Mouse (Mus musculus) forebrain, embryonic 11.5 days (tissue): ENCODE measurements around the gene Pibf1. TPM values are rescaled to one million over a fixed set of nuclear protein-coding genes. Genes with fewer than 3 reads are reported as not detected.

ENCODE experiments used
- ATAC-seq: fragments of 200-750 bp; cut with Nextera tagmentation; replicated peaks from 2 replicates; pipeline ENCODE4 v1.8.0; 2017; ENCODE audit warnings: moderate TSS enrichment; ENCODE audit not compliant: low FRiP score
- DNase-seq: peaks from one replicate; pipeline ENCODE4 v3.0.0-alpha.2; 2017; ENCODE audit warnings: low spot score
- H3K27ac ChIP-seq: fragments of 300-500 bp; sonication (generic); 2 replicates; pipeline ENCODE4 v1.5.1; 2014; ENCODE audit warnings: low read depth, low read length
- H3K27me3 ChIP-seq: fragments of 300-500 bp; sonication (generic); 2 replicates; pipeline ENCODE4 v1.6.1; 2014; ENCODE audit warnings: mild to moderate bottlenecking, low read length, mixed read lengths; ENCODE audit not compliant: control insufficient read depth, insufficient read depth
- H3K36me3 ChIP-seq: fragments of 300-500 bp; sonication (generic); 2 replicates; pipeline ENCODE4 v1.6.1; 2014; ENCODE audit warnings: mild to moderate bottlenecking, low read length, moderate library complexity, mixed read lengths; ENCODE audit not compliant: control insufficient read depth, insufficient read depth
- H3K4me1 ChIP-seq: fragments of 300-500 bp; sonication (generic); replicated peaks from 2 replicates; pipeline ENCODE4 v1.6.1; 2014; ENCODE audit warnings: low read length, mixed read lengths; ENCODE audit not compliant: control insufficient read depth, insufficient read depth
- H3K4me2 ChIP-seq: fragments of 300-500 bp; sonication (generic); 2 replicates; pipeline ENCODE4 v1.6.1; 2014; ENCODE audit warnings: low read depth, mild to moderate bottlenecking, low read length, moderate library complexity, mixed read lengths; ENCODE audit not compliant: severe bottlenecking
- H3K4me3 ChIP-seq: fragments of 300-500 bp; sonication (generic); 2 replicates; pipeline ENCODE4 v1.5.1; 2014; ENCODE audit warnings: low read depth, low read length
- H3K9ac ChIP-seq: fragments of 300-500 bp; sonication (generic); 2 replicates; pipeline ENCODE4 v1.6.1; 2014; ENCODE audit warnings: low read length
- H3K9me3 ChIP-seq: fragments of 300-500 bp; sonication (generic); 2 replicates; pipeline ENCODE4 v1.6.1; 2016; ENCODE audit warnings: low read length, mixed read lengths; ENCODE audit not compliant: control insufficient read depth
- WGBS: fragments of 180-500 bp; shearing (Covaris S2); extraction: QIAGEN DNeasy Blood & Tissue Kit; methylation state at CpG from one replicate; pipeline ENCODE4 v1.1.7; 2014; 5-methylcytosine and 5-hydroxymethylcytosine counted together
- polyA plus RNA-seq: library from polyadenylated mRNA; unstranded; fragments of >200 nt; fragmentation: Nextera tagmentation; extraction: Ambion mirVana; gene quantifications from 2 replicates; pipeline ENCODE4 v1.2.1, GENCODE M21; 2014

Pibf1 gene
- polyA plus RNA-seq, 1 experiment from 2014 or later: 26.3 TPM

DNA sequence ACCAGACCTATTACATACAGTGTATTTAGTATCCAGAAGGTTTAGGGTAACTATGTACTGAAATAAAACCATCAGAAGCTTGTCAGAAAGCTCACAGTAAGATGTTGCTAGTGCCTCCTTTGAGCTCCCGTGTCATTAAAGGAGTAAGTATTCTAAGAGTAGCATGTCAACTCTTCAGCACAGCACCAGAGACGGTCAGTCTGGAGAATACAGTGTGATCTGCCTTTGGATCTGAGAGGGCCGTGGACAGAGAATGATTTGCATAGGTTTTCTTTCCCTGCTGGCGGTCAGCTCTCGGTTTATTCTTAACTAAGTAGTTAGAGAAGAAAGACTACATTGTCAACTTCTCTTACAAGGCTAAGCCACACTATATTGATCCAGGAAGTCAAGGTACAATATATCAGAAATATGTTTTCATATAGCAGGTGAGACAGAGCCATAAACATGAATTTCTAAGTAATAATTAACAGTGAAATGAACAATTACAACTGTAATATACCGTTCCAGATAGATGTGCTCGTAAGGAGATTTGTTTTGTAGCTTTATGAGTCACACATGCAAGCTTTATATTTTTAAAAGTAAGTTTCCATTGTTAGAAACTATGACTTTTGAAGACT lies 119.3 kb downstream of the Pibf1 start:
- WGBS: 86% methylated on average over 7 of the region's 7 CpGs
- no peaks in the 10 kb centered on the region for H3K9me3 ChIP-seq
- H3K27me3 ChIP-seq: no peaks in the 10 kb centered on the region
- H3K4me2 ChIP-seq: no peak overlapping the region
- H3K27ac ChIP-seq: no peak overlapping the region
- no peaks in the 10 kb centered on the region for H3K4me1 ChIP-seq
- no peak overlapping the region for H3K4me3 ChIP-seq
- ATAC-seq: no peak
- H3K9ac ChIP-seq: no peak overlapping the region
- DNase-seq: no peak
- no peaks in the 10 kb centered on the region for H3K36me3 ChIP-seq

DNA sequence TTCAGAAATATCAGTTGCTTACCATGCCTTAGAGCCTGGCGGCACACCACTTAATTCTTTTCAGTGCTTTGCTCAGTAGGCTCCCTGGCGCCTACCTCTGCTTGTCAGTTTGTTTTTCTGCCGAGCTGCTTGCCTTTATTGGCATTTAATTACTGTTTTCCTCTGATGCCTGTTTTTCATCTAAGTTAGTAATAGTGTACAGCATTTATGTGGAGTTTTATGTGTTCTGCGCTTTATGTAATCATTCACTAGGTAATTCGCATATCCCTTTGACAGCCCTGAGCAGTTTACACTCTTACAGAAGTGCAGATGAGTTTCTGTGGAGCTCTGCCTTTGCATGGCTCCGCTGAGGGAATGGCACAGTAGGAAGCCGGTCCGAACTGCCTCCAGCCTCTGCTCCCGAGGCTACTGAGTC lies 120.5 kb downstream of the Pibf1 start:
- Histone ChIP-seq H3K27me3 (no peaks in the 10 kb centered on the region), H3K4me3 (no peak overlapping the region), H3K36me3 (no peaks in the 10 kb centered on the region), H3K9ac (no peak overlapping the region), H3K9me3 (no peaks in the 10 kb centered on the region), H3K27ac (no peak overlapping the region), H3K4me2 (no peak overlapping the region), H3K4me1 (no peaks in the 10 kb centered on the region)
- no peak for ATAC-seq
- no peak for DNase-seq
- WGBS: 15% methylated on average over 9 of the region's 9 CpGs

DNA sequence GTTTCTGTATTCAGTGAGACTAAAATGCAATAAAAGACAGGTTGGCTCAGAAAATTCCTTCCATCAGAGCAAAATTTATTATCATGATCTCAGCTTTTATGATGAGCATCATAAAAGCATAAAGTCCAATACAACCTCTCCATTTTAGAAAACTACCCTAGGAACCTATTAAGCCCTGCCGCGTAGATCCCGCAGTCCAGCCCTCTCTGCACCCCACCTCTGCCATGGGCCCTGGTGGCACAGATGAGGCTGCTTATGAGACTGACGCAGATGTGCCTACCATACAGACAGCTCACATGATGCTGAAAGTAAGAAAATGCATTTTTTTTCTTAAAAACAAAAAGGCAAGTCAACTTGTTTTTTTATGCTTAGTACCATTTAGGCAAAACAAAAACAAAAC lies 126.7 kb downstream of the Pibf1 start:
- DNase-seq: no peak
- 97% methylated on average over 4 of the region's 4 CpGs for WGBS
- no peaks in the 10 kb centered on the region for H3K4me1 ChIP-seq
- no peak overlapping the region for H3K27ac ChIP-seq
- H3K4me2 ChIP-seq: no peak overlapping the region
- H3K36me3 ChIP-seq: no peaks in the 10 kb centered on the region
- no peak overlapping the region for H3K9ac ChIP-seq
- no peaks in the 10 kb centered on the region for H3K27me3 ChIP-seq
- H3K9me3 ChIP-seq: no peaks in the 10 kb centered on the region
- ATAC-seq: no peak
- H3K4me3 ChIP-seq: no peak overlapping the region

DNA sequence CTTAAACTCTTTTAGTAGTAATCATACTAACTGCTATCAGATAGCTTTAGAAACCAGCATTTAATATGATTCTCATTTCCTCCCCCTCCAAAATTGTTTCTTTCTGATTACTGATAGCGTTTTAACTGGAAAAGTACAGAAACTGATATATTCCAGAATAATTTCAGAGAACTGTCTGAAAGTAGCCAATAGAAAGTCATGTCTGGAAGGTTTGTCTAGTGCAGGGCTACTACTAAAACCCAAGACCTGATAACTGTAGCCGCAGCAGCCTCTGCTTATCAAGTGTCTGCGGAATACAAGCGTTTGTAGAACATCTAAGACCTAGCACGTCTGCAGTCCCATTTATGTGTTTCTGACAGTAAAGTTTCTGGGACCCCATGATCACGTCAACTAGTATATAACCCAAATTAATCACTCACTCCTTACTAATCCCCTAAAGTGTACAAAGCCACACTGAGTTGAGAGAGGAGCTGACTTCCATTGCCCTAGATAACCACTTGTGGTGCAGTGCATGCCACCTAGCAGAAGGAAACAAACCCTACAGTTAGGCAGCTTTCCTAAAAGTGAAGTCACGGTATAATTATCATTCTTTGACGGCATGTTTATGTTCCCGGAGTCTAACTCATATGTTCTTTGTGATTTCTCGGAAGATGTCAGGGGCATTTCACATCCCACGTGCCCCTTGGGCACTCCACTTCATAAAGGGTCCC lies 130.0 kb downstream of the Pibf1 start:
- no peaks in the 10 kb centered on the region for H3K9me3 ChIP-seq
- no peak overlapping the region for H3K4me3 ChIP-seq
- no peaks in the 10 kb centered on the region for H3K4me1 ChIP-seq
- H3K36me3 ChIP-seq: no peaks in the 10 kb centered on the region
- H3K27ac ChIP-seq: no peak overlapping the region
- no peak overlapping the region for H3K9ac ChIP-seq
- no peaks in the 10 kb centered on the region for H3K27me3 ChIP-seq
- WGBS: 93% methylated on average over 11 of the region's 11 CpGs
- no peak overlapping the region for H3K4me2 ChIP-seq
- ATAC-seq (no peak), DNase-seq (no peak)

DNA sequence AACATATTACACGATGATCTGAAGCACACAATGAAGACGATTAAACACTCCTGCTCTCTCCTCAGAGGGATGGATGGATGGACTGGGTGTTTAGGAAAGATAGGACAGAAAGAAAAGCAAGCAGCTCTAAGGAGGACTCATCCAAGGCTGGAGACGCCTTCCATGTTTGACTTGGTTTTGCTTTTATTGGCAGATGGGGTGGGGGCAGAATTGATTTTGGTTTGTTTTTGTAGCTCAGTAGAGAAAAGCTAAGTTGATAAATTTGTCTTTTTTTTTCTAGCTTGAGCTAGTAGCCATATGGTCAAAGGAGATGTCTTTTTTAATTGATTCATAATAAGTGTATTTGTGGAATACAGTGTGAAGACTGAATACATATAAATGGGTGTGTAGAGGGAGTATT lies 133.8 kb downstream of the Pibf1 start:
- H3K9me3 ChIP-seq: no peaks in the 10 kb centered on the region
- DNase-seq (no peak), ATAC-seq (no peak)
- H3K36me3 ChIP-seq: no peaks in the 10 kb centered on the region
- no peaks in the 10 kb centered on the region for H3K4me1 ChIP-seq
- no peak overlapping the region for H3K9ac ChIP-seq
- no peaks in the 10 kb centered on the region for H3K27me3 ChIP-seq
- no peak overlapping the region for H3K27ac ChIP-seq
- 96% methylated on average over 3 of the region's 3 CpGs for WGBS
- H3K4me3 ChIP-seq: no peak overlapping the region
- H3K4me2 ChIP-seq: no peak overlapping the region

DNA sequence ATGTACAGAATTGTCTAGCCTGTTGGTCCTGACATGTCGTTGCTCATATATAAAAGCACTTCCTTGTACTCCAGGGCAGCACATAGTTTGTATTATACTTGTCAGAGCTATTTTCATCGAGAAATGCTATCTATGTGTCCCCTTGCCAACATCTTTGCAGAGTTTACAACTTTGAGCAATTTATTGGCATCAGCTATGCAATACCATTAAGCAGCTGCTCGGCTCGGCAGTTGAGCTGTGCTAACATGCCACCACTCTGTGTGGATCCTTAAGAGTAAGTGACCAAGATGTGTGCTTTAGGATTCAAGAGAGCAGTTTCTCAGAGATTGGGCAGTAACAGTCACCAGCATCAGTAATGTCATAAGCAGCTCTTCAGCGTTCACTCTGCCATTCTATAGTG lies 137.9 kb downstream of the Pibf1 start:
- Histone ChIP-seq H3K9me3 (no peaks in the 10 kb centered on the region), H3K9ac (no peak overlapping the region), H3K4me1 (no peaks in the 10 kb centered on the region), H3K27ac (no peak overlapping the region), H3K4me3 (no peak overlapping the region), H3K36me3 (no peaks in the 10 kb centered on the region), H3K4me2 (no peak overlapping the region), H3K27me3 (no peaks in the 10 kb centered on the region)
- ATAC-seq: no peak
- no peak for DNase-seq
- WGBS: 88% methylated on average over 5 of the region's 5 CpGs

DNA sequence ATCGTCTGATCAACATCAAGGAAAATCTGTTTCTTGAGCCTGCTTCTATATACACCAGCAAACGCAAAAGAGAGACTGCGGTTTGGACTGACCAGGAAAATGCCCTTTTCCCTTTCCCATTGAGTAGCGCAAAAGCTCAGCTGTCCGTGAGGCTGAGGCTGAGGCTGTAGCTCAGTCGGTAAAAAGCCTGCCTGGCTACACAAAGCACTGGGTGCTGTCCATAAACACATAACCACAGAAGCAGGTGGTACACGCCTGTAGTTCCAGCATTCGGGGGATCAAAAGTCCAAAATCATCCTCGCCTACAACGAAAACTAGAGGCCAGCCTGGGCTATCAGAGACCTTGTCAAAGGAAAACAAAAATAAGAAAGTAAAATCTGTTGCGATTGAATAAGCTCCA lies 141.3 kb downstream of the Pibf1 start:
- Histone ChIP-seq H3K4me1 (no peaks in the 10 kb centered on the region), H3K4me3 (no peak overlapping the region), H3K4me2 (no peak overlapping the region), H3K9ac (no peak overlapping the region), H3K36me3 (no peaks in the 10 kb centered on the region), H3K27me3 (no peaks in the 10 kb centered on the region), H3K9me3 (no peaks in the 10 kb centered on the region), H3K27ac (no peak overlapping the region)
- ATAC-seq: no peak
- WGBS: 84% methylated on average over 11 of the region's 11 CpGs
- no peak for DNase-seq

DNA sequence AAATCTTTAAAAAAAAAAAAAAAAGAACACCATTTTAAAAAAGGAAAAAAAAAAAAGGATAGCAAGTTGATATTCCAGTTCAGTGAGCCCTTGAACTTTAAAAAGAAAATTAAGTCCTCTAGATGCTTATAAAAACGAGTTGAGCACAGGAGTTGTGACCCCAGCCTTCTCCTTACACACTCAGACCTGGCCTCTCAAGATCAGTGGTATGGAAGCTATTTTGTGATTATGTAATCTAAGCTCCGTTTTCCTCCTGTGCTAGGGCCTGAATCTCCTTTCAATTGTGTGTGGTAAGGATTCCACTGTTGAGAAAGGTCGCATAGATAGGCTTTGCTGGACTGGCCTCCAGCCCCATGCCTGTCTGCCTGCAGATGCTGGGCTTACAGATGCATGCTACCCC lies 145.3 kb downstream of the Pibf1 start:
- DNase-seq (no peak), ATAC-seq (no peak)
- no peak overlapping the region for H3K9ac ChIP-seq
- H3K4me3 ChIP-seq: no peak overlapping the region
- H3K36me3 ChIP-seq: no peaks in the 10 kb centered on the region
- no peaks in the 10 kb centered on the region for H3K9me3 ChIP-seq
- no peak overlapping the region for H3K27ac ChIP-seq
- WGBS: 81% methylated on average over 3 of the region's 3 CpGs
- no peaks in the 10 kb centered on the region for H3K4me1 ChIP-seq
- no peak overlapping the region for H3K4me2 ChIP-seq
- no peaks in the 10 kb centered on the region for H3K27me3 ChIP-seq

DNA sequence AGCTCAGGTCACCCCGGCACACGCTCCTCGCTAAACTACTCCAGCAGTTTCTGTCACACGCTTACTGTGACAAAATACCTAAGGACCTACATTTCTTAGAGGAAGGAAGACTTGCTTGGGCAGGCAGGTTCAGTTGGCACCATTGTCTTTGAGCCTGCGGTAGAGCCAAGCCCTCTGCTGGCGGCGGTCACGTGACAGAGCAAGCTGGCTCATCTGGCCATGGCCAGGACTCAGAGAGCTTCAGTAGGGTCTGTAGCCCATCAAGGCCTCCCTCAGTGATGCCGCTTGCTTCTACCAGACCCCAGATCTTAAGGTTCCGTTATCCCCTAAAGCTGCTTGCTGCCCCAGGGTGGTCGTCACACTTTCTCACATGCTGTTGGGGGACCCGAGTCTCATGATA lies 162.8 kb downstream of the Pibf1 start:
- Histone ChIP-seq H3K4me2 (no peak overlapping the region), H3K36me3 (no peaks in the 10 kb centered on the region), H3K9me3 (no peaks in the 10 kb centered on the region), H3K4me1 (no peaks in the 10 kb centered on the region), H3K27ac (no peak overlapping the region), H3K4me3 (no peak overlapping the region), H3K27me3 (no peaks in the 10 kb centered on the region), H3K9ac (no peak overlapping the region)
- ATAC-seq: no peak
- 94% methylated on average over 12 of the region's 12 CpGs for whole genome bisulfite sequencing
- DNase-seq: no peak
